Mouse (Mus musculus): ENCODE data around the gene Ptk7. TPM values are rescaled to one million over a fixed set of nuclear protein-coding genes. Genes with fewer than 3 reads are reported as not detected.

Ptk7 gene
- polyA plus RNA-seq, 1 experiment, result 6.6 TPM

- Histone ChIP-seq H3K27me3 (ENCODE audit: control insufficient read depth, insufficient read depth, low read length) (no peaks in the 10 kb centered on the region), H3K36me3 (ENCODE audit: control insufficient read depth, insufficient read depth, low read length) (peaks cover 36% of the 10 kb centered on the region), H3K27ac (ENCODE audit: insufficient read depth, low read depth, low read length) (no peak overlapping the region), H3K4me1 (ENCODE audit: control insufficient read depth, insufficient read depth, insufficient read length, low read length) (peaks cover 14% of the 10 kb centered on the region), H3K4me3 (ENCODE audit: low read depth, low read length) (no peak overlapping the region)
- TF ChIP-seq POLR2A (IDR thresholded peaks at IDR 0.05; ENCODE audit: low read depth, low read length), result no peak
- TF ChIP-seq CTCF (IDR thresholded peaks at IDR 0.05; ENCODE audit: extremely low read depth, insufficient read length, insufficient replicate concordance, low read depth, low read length), result peak; percentile 58; the same call in 1 of the 2 replicates
- 31% methylated on average over 8 of the region's 8 CpGs for WGBS
Measured at GRCm38 (mm10) chr17:46549193-46549592, 80.1 kb downstream of the Ptk7 start.

- Histone ChIP-seq H3K27ac (ENCODE audit: insufficient read depth, low read depth, low read length) (no peak overlapping the region), H3K27me3 (ENCODE audit: control insufficient read depth, insufficient read depth, low read length) (no peaks in the 10 kb centered on the region), H3K4me1 (ENCODE audit: control insufficient read depth, insufficient read depth, insufficient read length, low read length) (peaks cover 12% of the 10 kb centered on the region), H3K4me3 (ENCODE audit: low read depth, low read length) (no peak overlapping the region), H3K36me3 (ENCODE audit: control insufficient read depth, insufficient read depth, low read length) (peaks cover 36% of the 10 kb centered on the region)
- WGBS, result 78% methylated on average over 11 of the region's 11 CpGs
- TF ChIP-seq CTCF (IDR thresholded peaks at IDR 0.05; ENCODE audit: extremely low read depth, insufficient read length, insufficient replicate concordance, low read depth, low read length) (no peak), POLR2A (IDR thresholded peaks at IDR 0.05; ENCODE audit: low read depth, low read length) (no peak)
Measured at GRCm38 (mm10) chr17:46548741-46549140, 80.6 kb downstream of the Ptk7 start.

DNA sequence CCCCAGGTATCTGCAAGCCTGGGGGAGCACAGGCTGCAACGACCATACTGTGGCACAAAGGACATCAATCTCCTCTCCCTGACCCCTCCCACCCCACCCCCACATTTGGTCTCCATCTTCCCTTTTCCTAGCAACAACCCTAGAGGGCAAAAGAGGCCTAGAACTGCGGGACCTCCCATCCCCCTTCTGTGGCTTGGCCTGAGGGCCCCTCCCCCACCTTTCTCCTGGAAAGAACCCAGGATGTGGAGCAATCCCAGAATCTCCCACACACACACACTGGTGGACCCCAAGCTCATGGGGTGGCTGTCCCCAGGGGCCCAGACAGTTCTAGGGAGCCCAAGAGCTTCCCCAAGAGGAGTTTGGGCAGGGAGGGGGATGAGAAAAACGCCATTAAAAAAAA lies 81.4 kb downstream of the Ptk7 start:
- no peak overlapping the region for H3K4me3 ChIP-seq (ENCODE audit: low read depth, low read length)
- H3K4me1 ChIP-seq (ENCODE audit: control insufficient read depth, insufficient read depth, insufficient read length, low read length), result peaks cover 5% of the 10 kb centered on the region
- H3K27me3 ChIP-seq (ENCODE audit: control insufficient read depth, insufficient read depth, low read length), result no peaks in the 10 kb centered on the region
- no peak overlapping the region for H3K27ac ChIP-seq (ENCODE audit: insufficient read depth, low read depth, low read length)
- H3K36me3 ChIP-seq (ENCODE audit: control insufficient read depth, insufficient read depth, low read length), result peaks cover 36% of the 10 kb centered on the region
- TF ChIP-seq CTCF (IDR thresholded peaks at IDR 0.05; ENCODE audit: extremely low read depth, insufficient read length, insufficient replicate concordance, low read depth, low read length) (no peak), POLR2A (IDR thresholded peaks at IDR 0.05; ENCODE audit: low read depth, low read length) (no peak)
- 69% methylated on average over 3 of the region's 3 CpGs for WGBS

- Histone ChIP-seq H3K4me3 (ENCODE audit: low read depth, low read length) (no peak overlapping the region), H3K27me3 (ENCODE audit: control insufficient read depth, insufficient read depth, low read length) (no peaks in the 10 kb centered on the region), H3K4me1 (ENCODE audit: control insufficient read depth, insufficient read depth, insufficient read length, low read length) (peaks cover 5% of the 10 kb centered on the region), H3K36me3 (ENCODE audit: control insufficient read depth, insufficient read depth, low read length) (peaks cover 33% of the 10 kb centered on the region), H3K27ac (ENCODE audit: insufficient read depth, low read depth, low read length) (no peak overlapping the region)
- WGBS, result 67% methylated on average over 8 of the region's 8 CpGs
- TF ChIP-seq POLR2A (IDR thresholded peaks at IDR 0.05; ENCODE audit: low read depth, low read length) (no peak), CTCF (IDR thresholded peaks at IDR 0.05; ENCODE audit: extremely low read depth, insufficient read length, insufficient replicate concordance, low read depth, low read length) (no peak)
Measured at GRCm38 (mm10) chr17:46546995-46547394, 82.3 kb downstream of the Ptk7 start.

GRCm38 (mm10) chr17:46546591-46546990 lies 82.7 kb downstream of the Ptk7 start:
- TF ChIP-seq CTCF (IDR thresholded peaks at IDR 0.05; ENCODE audit: extremely low read depth, insufficient read length, insufficient replicate concordance, low read depth, low read length) (no peak), POLR2A (IDR thresholded peaks at IDR 0.05; ENCODE audit: low read depth, low read length) (no peak)
- Histone ChIP-seq H3K4me1 (ENCODE audit: control insufficient read depth, insufficient read depth, insufficient read length, low read length) (peaks cover 5% of the 10 kb centered on the region), H3K27me3 (ENCODE audit: control insufficient read depth, insufficient read depth, low read length) (no peaks in the 10 kb centered on the region), H3K27ac (ENCODE audit: insufficient read depth, low read depth, low read length) (no peak overlapping the region), H3K4me3 (ENCODE audit: low read depth, low read length) (peak overlapping the region; percentile 73), H3K36me3 (ENCODE audit: control insufficient read depth, insufficient read depth, low read length) (peaks cover 29% of the 10 kb centered on the region)
- 49% methylated on average over 7 of the region's 7 CpGs for WGBS

DNA sequence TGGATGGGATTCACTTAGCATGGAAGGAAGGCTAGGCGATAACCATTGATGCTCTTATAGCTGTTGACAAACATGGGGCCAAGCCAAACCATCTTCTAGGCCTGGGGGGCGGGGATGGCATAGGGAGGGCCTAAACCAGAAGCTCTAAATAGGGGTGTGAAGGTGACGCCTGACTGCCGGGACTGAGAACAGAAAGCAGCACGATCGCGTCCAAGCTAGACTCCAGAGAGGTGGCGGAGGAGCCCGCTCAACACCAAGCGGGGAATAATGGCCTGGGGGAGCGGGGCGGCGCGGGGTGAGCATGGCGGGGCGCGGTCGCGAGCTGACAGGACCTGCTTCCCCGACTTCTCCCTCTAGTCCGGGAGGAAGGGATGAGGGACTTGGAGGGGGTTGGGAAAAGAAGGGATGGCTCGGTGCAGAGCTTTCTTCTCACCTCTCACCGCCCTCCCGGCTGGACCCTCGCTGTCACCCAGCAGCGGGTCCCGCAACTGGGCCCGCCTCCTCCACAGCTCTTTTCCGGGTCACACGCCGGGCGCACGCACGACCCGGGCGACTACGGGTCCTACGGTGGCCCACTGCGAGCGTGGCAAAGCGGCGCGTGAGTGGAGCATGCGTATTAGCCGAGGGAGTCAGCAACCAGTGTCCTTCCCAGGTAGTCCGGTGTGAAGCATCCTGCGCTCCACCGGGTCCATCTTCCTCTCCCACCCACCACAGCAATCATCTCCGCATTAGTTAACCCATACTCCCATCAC lies 83.3 kb downstream of the Ptk7 start, which contains the start of gene Cul9:
Gene Cul9 (minus strand): TSS at position 576 of the 752 bp plus-strand sequence.
- no peaks in the 10 kb centered on the region for H3K27me3 ChIP-seq (ENCODE audit: control insufficient read depth, insufficient read depth, low read length)
- no peak within 1 kb of the TSS for H3K27ac ChIP-seq (ENCODE audit: insufficient read depth, low read depth, low read length)
- peak within 1 kb of the TSS; percentile 73 for H3K4me3 ChIP-seq (ENCODE audit: low read depth, low read length)
- no peak for TF ChIP-seq POLR2A (IDR thresholded peaks at IDR 0.05; ENCODE audit: low read depth, low read length)
- peaks cover 23% of the 10 kb centered on the region for H3K36me3 ChIP-seq (ENCODE audit: control insufficient read depth, insufficient read depth, low read length)
- WGBS, result 3% methylated on average over 49 of the region's 49 CpGs
- peaks cover 5% of the 10 kb centered on the region for H3K4me1 ChIP-seq (ENCODE audit: control insufficient read depth, insufficient read depth, insufficient read length, low read length)

DNA sequence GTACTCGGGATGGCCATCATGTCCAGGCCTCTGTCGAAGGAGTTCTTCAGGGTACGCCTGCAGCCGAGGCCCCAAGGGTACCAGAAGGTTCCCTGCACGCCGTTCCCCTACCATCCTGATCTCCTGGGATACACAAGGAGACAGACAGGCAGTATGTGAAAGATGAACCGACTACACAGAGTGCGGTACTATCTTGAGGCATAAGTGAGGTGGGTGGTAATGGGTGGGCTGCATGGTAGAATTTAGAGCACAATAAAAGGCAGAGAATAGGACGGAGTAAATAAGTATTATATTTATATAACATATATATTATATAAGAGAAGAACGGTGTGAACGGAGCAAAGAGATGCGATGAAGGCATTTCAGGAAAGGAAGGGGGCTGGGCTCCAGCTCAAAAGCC lies 85.6 kb downstream of the Ptk7 start:
- no peaks in the 10 kb centered on the region for H3K27me3 ChIP-seq (ENCODE audit: control insufficient read depth, insufficient read depth, low read length)
- H3K27ac ChIP-seq (ENCODE audit: insufficient read depth, low read depth, low read length), result no peak overlapping the region
- WGBS, result 94% methylated on average over 12 of the region's 12 CpGs
- H3K4me3 ChIP-seq (ENCODE audit: low read depth, low read length), result no peak overlapping the region
- H3K4me1 ChIP-seq (ENCODE audit: control insufficient read depth, insufficient read depth, insufficient read length, low read length), result peaks cover 5% of the 10 kb centered on the region
- TF ChIP-seq POLR2A (IDR thresholded peaks at IDR 0.05; ENCODE audit: low read depth, low read length) (no peak), CTCF (IDR thresholded peaks at IDR 0.05; ENCODE audit: extremely low read depth, insufficient read length, insufficient replicate concordance, low read depth, low read length) (no peak)
- H3K36me3 ChIP-seq (ENCODE audit: control insufficient read depth, insufficient read depth, low read length), result peaks cover 7% of the 10 kb centered on the region; the same call in 1 of the 2 replicates

All from small intestine, adult 2 months (tissue).